Comparison of ENCODE assay signal across 25 mouse cellular contexts in genomic region chr11:88495018-88495417, GRCm38 (mm10).
DNase-seq lines count a peak whose midpoint lies in the region; ATAC-seq and TF ChIP-seq lines count a peak whose summit lies in the region.
"Had no signal": no experiment of that assay in that cellular context is flagged by ENCODE, and none has a peak within 500 bp of the region (broad histone marks: within the 10 kb centered on the region; RNA-seq: fewer than 3 reads in every experiment).

No protein-coding gene starts in this region.

- TF ChIP-seq CTCF in kidney, postnatal 0 days (IDR thresholded peaks at IDR 0.05; ENCODE audit: low read depth) = peak; percentile 25; the same call in 1 of the 2 replicates
- peak; percentile 32; the same call in 1 of the 2 replicates for TF ChIP-seq CTCF in stomach, postnatal 0 days (IDR thresholded peaks at IDR 0.05; ENCODE audit: low read depth)

- no peaks in the 10 kb centered on the region for H3K27me3 ChIP-seq in hindbrain, embryonic 13.5 days
- no peaks in the 10 kb centered on the region for H3K27me3 ChIP-seq in hindbrain, embryonic 11.5 days (ENCODE audit: control insufficient read depth, insufficient read depth, low read length)
- H3K27me3 ChIP-seq in kidney, postnatal 0 days (ENCODE audit: insufficient read depth, low read length) = no peaks in the 10 kb centered on the region
- H3K27me3 ChIP-seq in kidney, embryonic 16.5 days (ENCODE audit: insufficient read depth, low read length) = no peaks in the 10 kb centered on the region
- H3K27me3 ChIP-seq in midbrain, embryonic 13.5 days = no peaks in the 10 kb centered on the region
- H3K27me3 ChIP-seq in midbrain, embryonic 10.5 days (ENCODE audit: low read depth, poor library complexity, severe bottlenecking) = no peaks in the 10 kb centered on the region
- H3K27me3 ChIP-seq in stomach, postnatal 0 days (ENCODE audit: control insufficient read depth, insufficient read depth, low read length) = no peaks in the 10 kb centered on the region
- H3K27me3 ChIP-seq: embryonic facial prominence, embryonic 12.5 days; embryonic facial prominence, embryonic 15.5 days; heart, embryonic 12.5 days; heart, embryonic 15.5 days; Patski had no signal

- 86% methylated on average over 3 of the region's 3 CpGs for WGBS in hindbrain, embryonic 13.5 days
- 85% methylated on average over 3 of the region's 3 CpGs for WGBS in hindbrain, embryonic 11.5 days
- 75% methylated on average over 3 of the region's 3 CpGs for WGBS in kidney, postnatal 0 days
- WGBS in kidney, embryonic 16.5 days = 75% methylated on average over 3 of the region's 3 CpGs
- WGBS in midbrain, embryonic 13.5 days = 96% methylated on average over 3 of the region's 3 CpGs
- WGBS in midbrain, embryonic 10.5 days = 85% methylated on average over 3 of the region's 3 CpGs
- WGBS in stomach, postnatal 0 days = 72% methylated on average over 3 of the region's 3 CpGs

- no peak for DNase-seq in hindbrain, embryonic 11.5 days (ENCODE audit: low spot score)
- no peak for DNase-seq in kidney, postnatal 0 days (ENCODE audit: low spot score)
- no peak for DNase-seq in midbrain, embryonic 10.5 days (ENCODE audit: low spot score)
- no peak for DNase-seq in stomach, postnatal 0 days (ENCODE audit: low spot score)
- DNase-seq in embryo, embryonic 9.5 days (ENCODE audit: extremely low spot score) = no peak
- DNase-seq: adrenal gland, postnatal 10 days; cerebellum, adult 18-20 months; cerebellum, adult 9-10 months; cerebellum, postnatal 14 days; gastrocnemius, postnatal 25 days; heart, adult 18-20 months; heart, postnatal 10 days; heart, postnatal 36 days had no signal

- no peaks in the 10 kb centered on the region for H3K9me3 ChIP-seq in hindbrain, embryonic 13.5 days
- H3K9me3 ChIP-seq in hindbrain, embryonic 11.5 days (ENCODE audit: control insufficient read depth, low read length) = no peaks in the 10 kb centered on the region
- no peaks in the 10 kb centered on the region for H3K9me3 ChIP-seq in kidney, postnatal 0 days (replicated peaks; ENCODE audit: low read length)
- H3K9me3 ChIP-seq in kidney, embryonic 16.5 days (ENCODE audit: low read length) = no peaks in the 10 kb centered on the region
- no peaks in the 10 kb centered on the region for H3K9me3 ChIP-seq in midbrain, embryonic 13.5 days
- H3K9me3 ChIP-seq in midbrain, embryonic 10.5 days (replicated peaks) = no peaks in the 10 kb centered on the region
- no peaks in the 10 kb centered on the region for H3K9me3 ChIP-seq in stomach, postnatal 0 days (ENCODE audit: control insufficient read depth, low read length)
- H3K9me3 ChIP-seq: embryonic facial prominence, embryonic 12.5 days; embryonic facial prominence, embryonic 15.5 days; heart, embryonic 12.5 days; heart, embryonic 15.5 days; hindbrain, embryonic 10.5 days had no signal

- H3K27ac ChIP-seq in hindbrain, embryonic 13.5 days = 0 out of 2 replicates have a peak overlapping the region, but pooled peaks have one; percentile 15
- H3K27ac ChIP-seq in hindbrain, embryonic 11.5 days (ENCODE audit: low read depth, low read length) = no peak overlapping the region
- no peak overlapping the region for H3K27ac ChIP-seq in kidney, postnatal 0 days
- H3K27ac ChIP-seq in kidney, embryonic 16.5 days (ENCODE audit: low read length) = no peak overlapping the region
- H3K27ac ChIP-seq in midbrain, embryonic 13.5 days = 0 out of 2 replicates have a peak overlapping the region, but pooled peaks have one; percentile 7
- H3K27ac ChIP-seq in midbrain, embryonic 10.5 days (replicated peaks) = no peak overlapping the region
- H3K27ac ChIP-seq in stomach, postnatal 0 days (replicated peaks) = no peak overlapping the region
- H3K27ac ChIP-seq: embryonic facial prominence, embryonic 12.5 days; embryonic facial prominence, embryonic 15.5 days; heart, embryonic 15.5 days had no signal

- H3K9ac ChIP-seq in hindbrain, embryonic 13.5 days = no peak overlapping the region
- H3K9ac ChIP-seq in hindbrain, embryonic 11.5 days (ENCODE audit: low read depth, low read length) = no peak overlapping the region
- no peak overlapping the region for H3K9ac ChIP-seq in kidney, postnatal 0 days (ENCODE audit: low read depth, low read length)
- H3K9ac ChIP-seq in kidney, embryonic 16.5 days (replicated peaks; ENCODE audit: low read length) = no peak overlapping the region
- H3K9ac ChIP-seq in midbrain, embryonic 13.5 days (replicated peaks) = no peak overlapping the region
- H3K9ac ChIP-seq in stomach, postnatal 0 days (ENCODE audit: low read length) = no peak overlapping the region
- H3K9ac ChIP-seq: embryonic facial prominence, embryonic 12.5 days; embryonic facial prominence, embryonic 15.5 days; heart, embryonic 12.5 days; heart, embryonic 15.5 days had no signal

- H3K4me1 ChIP-seq in hindbrain, embryonic 13.5 days (replicated peaks) = peaks cover 68% of the 10 kb centered on the region
- peaks cover 2% of the 10 kb centered on the region for H3K4me1 ChIP-seq in hindbrain, embryonic 11.5 days (replicated peaks; ENCODE audit: control insufficient read depth, insufficient read depth, low read length)
- H3K4me1 ChIP-seq in kidney, postnatal 0 days (replicated peaks; ENCODE audit: insufficient read depth, low read length) = peaks cover 7% of the 10 kb centered on the region; the same call in 1 of the 2 replicates
- peaks cover 25% of the 10 kb centered on the region for H3K4me1 ChIP-seq in kidney, embryonic 16.5 days (ENCODE audit: insufficient read depth, low read length)
- peaks cover 58% of the 10 kb centered on the region for H3K4me1 ChIP-seq in midbrain, embryonic 13.5 days (replicated peaks)
- H3K4me1 ChIP-seq in midbrain, embryonic 10.5 days = peaks cover 52% of the 10 kb centered on the region
- no peaks in the 10 kb centered on the region for H3K4me1 ChIP-seq in stomach, postnatal 0 days (replicated peaks; ENCODE audit: control insufficient read depth, insufficient read depth)

- TF ChIP-seq EP300 in stomach, postnatal 0 days (optimal IDR thresholded peaks at IDR 0.05) = no peak

- no peak for ATAC-seq in hindbrain, embryonic 13.5 days (ENCODE audit: low FRiP score)
- ATAC-seq in hindbrain, embryonic 11.5 days (ENCODE audit: low FRiP score) = no peak
- no peak for ATAC-seq in kidney, postnatal 0 days (replicated peaks; ENCODE audit: low FRiP score, low read depth)
- no peak for ATAC-seq in kidney, embryonic 16.5 days (ENCODE audit: low FRiP score, low TSS enrichment)
- ATAC-seq in midbrain, embryonic 13.5 days = no peak
- no peak for ATAC-seq in stomach, postnatal 0 days (ENCODE audit: low FRiP score, low TSS enrichment)
- ATAC-seq: CD4-positive, CD25-positive, alpha-beta regulatory T cell, adult 4 months; hindbrain, embryonic 16.5 days; inflammation-experienced regulatory T-cells, adult 6 months had no signal

- H3K4me3 ChIP-seq in hindbrain, embryonic 13.5 days = no peak overlapping the region
- H3K4me3 ChIP-seq in hindbrain, embryonic 11.5 days (ENCODE audit: low read depth, low read length) = no peak overlapping the region
- H3K4me3 ChIP-seq in kidney, postnatal 0 days (replicated peaks; ENCODE audit: low read depth, low read length) = no peak overlapping the region
- H3K4me3 ChIP-seq in kidney, embryonic 16.5 days (ENCODE audit: low read length) = no peak overlapping the region
- H3K4me3 ChIP-seq in midbrain, embryonic 13.5 days (replicated peaks) = no peak overlapping the region
- H3K4me3 ChIP-seq in midbrain, embryonic 10.5 days = no peak overlapping the region
- no peak overlapping the region for H3K4me3 ChIP-seq in stomach, postnatal 0 days (ENCODE audit: low read depth, low read length)
- H3K4me3 ChIP-seq: embryonic facial prominence, embryonic 12.5 days; embryonic facial prominence, embryonic 15.5 days; heart, embryonic 12.5 days; heart, embryonic 15.5 days; hindbrain, embryonic 10.5 days had no signal

- no peak overlapping the region for H3K4me2 ChIP-seq in hindbrain, embryonic 13.5 days
- H3K4me2 ChIP-seq in hindbrain, embryonic 11.5 days (replicated peaks; ENCODE audit: low read depth, low read length) = no peak overlapping the region
- H3K4me2 ChIP-seq in kidney, postnatal 0 days (ENCODE audit: low read length) = no peak overlapping the region
- H3K4me2 ChIP-seq in kidney, embryonic 16.5 days (replicated peaks; ENCODE audit: low read depth, low read length) = no peak overlapping the region
- no peak overlapping the region for H3K4me2 ChIP-seq in midbrain, embryonic 13.5 days (replicated peaks)
- H3K4me2 ChIP-seq in stomach, postnatal 0 days (replicated peaks; ENCODE audit: low read depth) = no peak overlapping the region
- H3K4me2 ChIP-seq: embryonic facial prominence, embryonic 12.5 days; embryonic facial prominence, embryonic 15.5 days; heart, embryonic 12.5 days; heart, embryonic 15.5 days had no signal

- no peaks in the 10 kb centered on the region for H3K36me3 ChIP-seq in hindbrain, embryonic 13.5 days
- no peaks in the 10 kb centered on the region for H3K36me3 ChIP-seq in hindbrain, embryonic 11.5 days (ENCODE audit: control insufficient read depth, insufficient read depth, low read length)
- H3K36me3 ChIP-seq in kidney, postnatal 0 days (ENCODE audit: insufficient read depth, low read length) = no peaks in the 10 kb centered on the region
- no peaks in the 10 kb centered on the region for H3K36me3 ChIP-seq in kidney, embryonic 16.5 days (ENCODE audit: insufficient read depth, low read length)
- no peaks in the 10 kb centered on the region for H3K36me3 ChIP-seq in midbrain, embryonic 13.5 days
- H3K36me3 ChIP-seq in midbrain, embryonic 10.5 days = peaks cover 28% of the 10 kb centered on the region
- no peaks in the 10 kb centered on the region for H3K36me3 ChIP-seq in stomach, postnatal 0 days (ENCODE audit: control insufficient read depth, insufficient read depth, low read length)
- H3K36me3 ChIP-seq: embryonic facial prominence, embryonic 12.5 days; embryonic facial prominence, embryonic 15.5 days; heart, embryonic 15.5 days had no signal

Comparison
In these comparisons a context has a peak if more than half of its experiments do, and no peak if none do; other contexts are left out.
1. H3K27ac ChIP-seq: peak in hindbrain, embryonic 13.5 days (single experiment) and midbrain, embryonic 13.5 days (single experiment); none in hindbrain, embryonic 11.5 days (single experiment), kidney, postnatal 0 days (single experiment), kidney, embryonic 16.5 days (single experiment), midbrain, embryonic 10.5 days (single experiment) and stomach, postnatal 0 days (single experiment).